8 mouse cellular contexts compared by ENCODE assay signal in genomic region chr11:102698018-102698476, GRCm38 (mm10). TPM values are rescaled to one million over a fixed set of nuclear protein-coding genes. Genes with fewer than 3 reads are reported as not detected.
A peak's percentile ranks its signal among the peaks of the same experiment; 100 is the strongest.
DNase-seq lines count a peak whose midpoint lies in the region; ATAC-seq and TF ChIP-seq lines count a peak whose summit lies in the region.

No protein-coding gene starts in this region.

- H3K4me1 ChIP-seq in kidney, embryonic 14.5 days (ENCODE audit: control insufficient read depth, insufficient read depth, low read length): peaks cover 7% of the 10 kb centered on the region
- peaks cover 6% of the 10 kb centered on the region for H3K4me1 ChIP-seq in brown adipose tissue, adult 24 weeks (ENCODE audit: control insufficient read depth, insufficient read depth, insufficient read length, low read length)
- H3K4me1 ChIP-seq in hindbrain, postnatal 0 days (ENCODE audit: insufficient read depth, low read length): peaks cover 12% of the 10 kb centered on the region
- H3K4me1 ChIP-seq in midbrain, embryonic 15.5 days: peaks cover 19% of the 10 kb centered on the region

- no peak; the same call in 1 of the 2 replicates for ATAC-seq in kidney, embryonic 14.5 days (ENCODE audit: low FRiP score, low TSS enrichment)
- ATAC-seq in hindbrain, postnatal 0 days: no peak
- ATAC-seq in midbrain, embryonic 15.5 days (replicated peaks): no peak; the same call in 1 of the 2 replicates
- ATAC-seq in monocyte, adult 5-6 weeks (replicated peaks; ENCODE audit: insufficient number of reproducible peaks, low FRiP score, low TSS enrichment, poor library complexity, severe bottlenecking): no peak; the same call in 1 of the 2 replicates

- H3K36me3 ChIP-seq in kidney, embryonic 14.5 days (ENCODE audit: control insufficient read depth, insufficient read depth, low read length): 0 out of 2 replicates have a peak, but pooled peaks cover 4% of the 10 kb centered on the region
- peaks cover 4% of the 10 kb centered on the region; the same call in 1 of the 2 replicates for H3K36me3 ChIP-seq in hindbrain, postnatal 0 days (ENCODE audit: insufficient read depth, low read length)
- H3K36me3 ChIP-seq in midbrain, embryonic 15.5 days (replicated peaks): no peaks in the 10 kb centered on the region

- WGBS in kidney, embryonic 14.5 days: 17% methylated on average over 9 of the region's 9 CpGs
- WGBS in hindbrain, postnatal 0 days: 19% methylated on average over 9 of the region's 9 CpGs
- 18% methylated on average over 9 of the region's 9 CpGs for WGBS in midbrain, embryonic 15.5 days

- H3K27ac ChIP-seq in kidney, embryonic 14.5 days (ENCODE audit: low read depth, low read length): no peak overlapping the region
- 0 out of 2 replicates have a peak overlapping the region, but pooled peaks have one; percentile 76 for H3K27ac ChIP-seq in brown adipose tissue, adult 24 weeks (replicated peaks; ENCODE audit: low read depth, low read length)
- H3K27ac ChIP-seq in hindbrain, postnatal 0 days: peak overlapping the region; percentile 82; the same call in 1 of the 2 replicates
- H3K27ac ChIP-seq in midbrain, embryonic 15.5 days: peak overlapping the region; percentile 81

- no peak; the same call in 1 of the 2 replicates for TF ChIP-seq CTCF in hindbrain, postnatal 0 days (IDR thresholded peaks at IDR 0.05; ENCODE audit: low read depth)

- peak overlapping the region; percentile 84 for H3K4me2 ChIP-seq in kidney, embryonic 14.5 days (replicated peaks; ENCODE audit: low read depth, low read length)
- H3K4me2 ChIP-seq in hindbrain, postnatal 0 days (ENCODE audit: low read depth, low read length): peak overlapping the region; percentile 95
- H3K4me2 ChIP-seq in midbrain, embryonic 15.5 days: peak overlapping the region; percentile 73

- DNase-seq in kidney, adult 9 months: no peak
- no peak for DNase-seq in hindbrain, postnatal 0 days (ENCODE audit: low spot score)
- DNase-seq in gastrocnemius, postnatal 25 days: no peak
- no peak for DNase-seq in frontal cortex, postnatal 36 days (ENCODE audit: low spot score in 2 of 2)

- peak overlapping the region; percentile 84 for H3K9ac ChIP-seq in kidney, embryonic 14.5 days (ENCODE audit: low read depth, low read length)
- H3K9ac ChIP-seq in hindbrain, postnatal 0 days (replicated peaks; ENCODE audit: low read length): peak overlapping the region; percentile 83
- H3K9ac ChIP-seq in midbrain, embryonic 15.5 days: peak overlapping the region; percentile 71

- no peaks in the 10 kb centered on the region for H3K9me3 ChIP-seq in kidney, embryonic 14.5 days (ENCODE audit: control insufficient read depth, low read length)
- H3K9me3 ChIP-seq in hindbrain, postnatal 0 days (ENCODE audit: low read length): no peaks in the 10 kb centered on the region
- no peaks in the 10 kb centered on the region for H3K9me3 ChIP-seq in midbrain, embryonic 15.5 days

- H3K4me3 ChIP-seq in kidney, embryonic 14.5 days (ENCODE audit: low read length): peak overlapping the region; percentile 90
- H3K4me3 ChIP-seq in brown adipose tissue, adult 24 weeks (ENCODE audit: insufficient read depth, low read depth, low read length): peak overlapping the region; percentile 98
- peak overlapping the region; percentile 84 for H3K4me3 ChIP-seq in hindbrain, postnatal 0 days (ENCODE audit: low read length)
- peak overlapping the region; percentile 75 for H3K4me3 ChIP-seq in midbrain, embryonic 15.5 days

- no peaks in the 10 kb centered on the region for H3K27me3 ChIP-seq in kidney, embryonic 14.5 days (ENCODE audit: control insufficient read depth, insufficient read depth, low read length)
- H3K27me3 ChIP-seq in hindbrain, postnatal 0 days (ENCODE audit: insufficient read depth, low read length): no peaks in the 10 kb centered on the region
- H3K27me3 ChIP-seq in midbrain, embryonic 15.5 days (replicated peaks): no peaks in the 10 kb centered on the region

RNA-seq across cellular contexts. Expression of gene Ccdc43, which starts 0.5 kb away (rescaled TPM):
- polyA plus RNA-seq in kidney, embryonic 14.5 days (2014; fragmentation: Nextera tagmentation; extraction: Ambion mirVana): 52.7 and 55.4 TPM in 2 replicates
- 19.3 and 27.5 TPM in 2 replicates for polyA plus RNA-seq in brown adipose tissue, adult 24 weeks (2012; ENCODE audit: insufficient read depth, insufficient read length, missing spikeins)
- total RNA-seq in hindbrain, postnatal 0 days (2014; rRNA removed): 16.6 and 22.5 TPM in 2 replicates
- 28.1 and 30.7 TPM in 2 replicates for polyA plus RNA-seq in hindbrain, postnatal 0 days (2015; fragmentation: Nextera tagmentation; extraction: Ambion mirVana)
- 36.6 and 37.4 TPM in 2 replicates for polyA plus RNA-seq in midbrain, embryonic 15.5 days (2015; fragmentation: Nextera tagmentation; extraction: Ambion mirVana)
- total RNA-seq in gastrocnemius, postnatal 25 days (2021): 10 to 100 TPM; 60.3 to 73.0 TPM
- 26.8 to 44.5 TPM (median 32.6 TPM) in 3 replicates for total RNA-seq in monocyte, adult 5-6 weeks (2017)

RNA-seq across cellular contexts. Expression of gene Meioc, which starts 34.5 kb away (rescaled TPM):
- polyA plus RNA-seq in kidney, embryonic 14.5 days (2014; fragmentation: Nextera tagmentation; extraction: Ambion mirVana): 0.40 and 1.4 TPM in 2 replicates
- polyA plus RNA-seq in brown adipose tissue, adult 24 weeks (2012; ENCODE audit: insufficient read depth, insufficient read length, missing spikeins): not detected in 2 replicates
- 0.65 TPM in 1 of 2 replicates, not detected in the other for total RNA-seq in hindbrain, postnatal 0 days (2014; rRNA removed)
- 0.24 and 0.32 TPM in 2 replicates for polyA plus RNA-seq in hindbrain, postnatal 0 days (2015; fragmentation: Nextera tagmentation; extraction: Ambion mirVana)
- polyA plus RNA-seq in midbrain, embryonic 15.5 days (2015; fragmentation: Nextera tagmentation; extraction: Ambion mirVana): 0.13 TPM in 1 of 2 replicates, not detected in the other
- not detected for total RNA-seq in gastrocnemius, postnatal 25 days (2021)
- 0.21 TPM in 1 of 3 replicates, not detected in the others for total RNA-seq in monocyte, adult 5-6 weeks (2017)
